Mouse (Mus musculus) hindbrain, postnatal 0 days (tissue): Measurements from ENCODE around the gene Foxp3. TPM values are rescaled to one million over a fixed set of nuclear protein-coding genes. Genes with fewer than 3 reads are reported as not detected.
A peak's percentile ranks its signal among the peaks of the same experiment; 100 is the strongest.

Experiments used
- ATAC-seq: fragments of 200-750 bp; cut with Nextera tagmentation; 2 replicates; pipeline ENCODE4 v1.8.0; 2017; ENCODE audit warnings: mild to moderate bottlenecking, moderate TSS enrichment, moderate library complexity
- DNase-seq: peaks from one replicate; pipeline ENCODE4 v3.0.0-alpha.2; 2015; ENCODE audit warnings: low spot score
- H3K27ac ChIP-seq: fragments of 300-500 bp; sonication (generic); 2 replicates; pipeline ENCODE4 v1.5.1; 2014; ENCODE audit warnings: mild to moderate bottlenecking
- H3K27me3 ChIP-seq: fragments of 300-500 bp; sonication (generic); 2 replicates; pipeline ENCODE4 v1.6.1; 2014; ENCODE audit warnings: low read length, mixed read lengths; ENCODE audit not compliant: insufficient read depth
- H3K36me3 ChIP-seq: fragments of 300-500 bp; sonication (generic); 2 replicates; pipeline ENCODE4 v1.6.1; 2014; ENCODE audit warnings: low read length, mixed read lengths; ENCODE audit not compliant: insufficient read depth
- H3K4me1 ChIP-seq: fragments of 300-500 bp; sonication (generic); 2 replicates; pipeline ENCODE4 v1.6.1; 2014; ENCODE audit warnings: antibody characterized with exemption, low read length, mixed read lengths; ENCODE audit not compliant: insufficient read depth
- H3K4me2 ChIP-seq: fragments of 300-500 bp; sonication (generic); 2 replicates; pipeline ENCODE4 v1.6.1; 2014; ENCODE audit warnings: low read depth, mild to moderate bottlenecking, low read length, moderate library complexity, mixed read lengths
- H3K4me3 ChIP-seq: fragments of 300-500 bp; sonication (generic); 2 replicates; pipeline ENCODE4 v1.5.1; 2014; ENCODE audit warnings: low read length
- H3K9ac ChIP-seq: fragments of 300-500 bp; sonication (generic); replicated peaks from 2 replicates; pipeline ENCODE4 v1.6.1; 2014; ENCODE audit warnings: mild to moderate bottlenecking, low read length, moderate library complexity, mixed read lengths
- H3K9me3 ChIP-seq: fragments of 300-500 bp; sonication (generic); 2 replicates; pipeline ENCODE4 v1.6.1; 2016; ENCODE audit warnings: low read length, mixed read lengths
- CTCF ChIP-seq: IDR thresholded peaks from 2 replicates; pipeline ENCODE4 v1.5.1; 2016; ENCODE audit warnings: antibody characterized with exemption, control low read depth, low read depth
- WGBS: fragments of 180-500 bp; shearing (Covaris S2); extraction: QIAGEN DNeasy Blood & Tissue Kit; methylation state at CpG from one replicate; pipeline ENCODE4 v1.1.7; 2014; 5-methylcytosine and 5-hydroxymethylcytosine counted together
- polyA plus RNA-seq: library from polyadenylated mRNA; unstranded; fragments of >200 nt; fragmentation: Nextera tagmentation; extraction: Ambion mirVana; gene quantifications from 2 replicates; pipeline ENCODE4 v1.2.1, GENCODE M21; 2015
- total RNA-seq: library from RNA; depleted of rRNA; stranded (reverse); fragments of >200 nt; gene quantifications from 2 replicates; pipeline ENCODE4 v1.2.3, GENCODE M21; 2014; rRNA removed

Gene Foxp3
- not detected in 2 replicates for total RNA-seq
- polyA plus RNA-seq = 0.08 and 0.10 TPM in 2 replicates

DNA sequence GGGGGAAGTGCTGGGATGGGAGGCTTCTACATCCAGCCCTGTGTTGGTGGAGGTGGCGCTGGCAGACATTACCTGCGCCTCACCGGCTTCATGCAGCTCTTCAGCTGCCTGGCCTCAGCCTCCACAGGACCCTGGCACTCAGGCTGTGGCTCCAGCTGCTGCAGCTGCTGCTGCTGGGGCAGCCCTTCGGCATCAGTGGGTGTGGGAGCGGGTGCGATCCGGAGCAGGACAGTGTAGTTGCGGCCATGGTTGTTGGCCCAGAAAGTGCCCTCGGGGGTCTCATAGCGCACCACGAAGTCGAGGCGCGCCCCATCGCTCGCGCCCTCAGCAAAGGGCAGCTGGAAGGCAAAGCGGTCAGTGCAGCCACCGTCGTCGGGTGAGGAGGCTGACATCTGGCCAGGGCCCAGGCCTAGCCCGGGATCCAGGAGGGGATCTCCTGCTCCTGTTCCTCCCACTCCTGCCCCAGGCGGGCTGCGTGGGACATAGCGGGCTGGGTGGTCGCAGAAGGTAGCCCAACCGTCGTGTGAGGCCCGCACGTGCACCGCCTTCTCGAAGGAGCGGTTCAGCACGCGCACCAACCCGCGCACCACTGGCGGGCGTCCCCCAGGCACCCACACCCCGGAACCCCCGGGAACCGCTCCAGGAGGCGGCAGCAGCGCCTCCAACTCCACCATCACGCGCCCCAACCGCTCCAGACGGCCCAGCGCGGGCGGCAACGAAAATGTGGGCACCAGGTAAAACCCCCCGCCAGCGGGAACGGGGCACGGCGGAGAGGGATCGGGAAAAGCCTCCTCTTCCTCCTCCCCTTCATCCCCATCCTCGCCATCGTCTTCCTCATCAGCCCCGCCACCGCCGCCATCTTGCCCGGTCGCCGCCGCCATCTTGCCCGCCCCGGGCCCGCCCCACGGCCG, at the start of gene Foxp3:
Foxp3 (plus strand) TSS at position 469 of the 911 bp plus-strand sequence.
- Histone ChIP-seq H3K9ac (peak within 1 kb of the TSS; percentile 66), H3K36me3 (no peaks in the 10 kb centered on the region), H3K27ac (peak within 1 kb of the TSS; percentile 91), H3K27me3 (no peaks in the 10 kb centered on the region), H3K4me3 (peak within 1 kb of the TSS; percentile 50), H3K9me3 (no peaks in the 10 kb centered on the region), H3K4me2 (peak within 1 kb of the TSS; percentile 57), H3K4me1 (no peaks in the 10 kb centered on the region)
- WGBS = 40% methylated on average over 71 of the region's 72 CpGs
- peak; percentile 15 for ATAC-seq
- no peak for TF ChIP-seq CTCF
- peak; percentile 5 for DNase-seq

DNA sequence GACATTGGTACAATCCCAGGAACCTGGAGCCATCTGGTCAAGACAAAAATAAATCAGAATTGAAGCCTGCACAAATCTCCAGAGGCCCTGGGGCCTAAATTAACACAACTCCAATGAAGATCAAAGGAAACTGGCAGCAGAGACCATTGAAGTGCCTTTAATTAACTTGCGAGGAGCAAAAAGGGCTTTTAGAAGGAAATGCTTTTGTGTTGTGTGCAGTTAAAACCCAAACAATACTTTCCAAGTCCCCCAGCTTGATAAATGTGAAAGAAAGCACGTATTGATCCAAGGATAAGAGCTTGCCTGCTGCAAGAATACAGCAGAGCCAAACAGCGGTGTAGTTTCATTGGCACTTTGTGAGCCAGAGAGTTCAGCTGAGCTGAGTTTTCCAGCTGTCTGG, 48.5 kb upstream of the Foxp3 start:
- no peaks in the 10 kb centered on the region for H3K27me3 ChIP-seq
- no peak for TF ChIP-seq CTCF
- H3K4me3 ChIP-seq = no peak overlapping the region
- H3K4me1 ChIP-seq = no peaks in the 10 kb centered on the region
- no peak overlapping the region for H3K4me2 ChIP-seq
- 38% methylated on average over 3 of the region's 3 CpGs for WGBS
- no peak overlapping the region for H3K27ac ChIP-seq
- DNase-seq (no peak), ATAC-seq (no peak)
- H3K9ac ChIP-seq = no peak overlapping the region
- no peaks in the 10 kb centered on the region for H3K9me3 ChIP-seq
- H3K36me3 ChIP-seq = no peaks in the 10 kb centered on the region

DNA sequence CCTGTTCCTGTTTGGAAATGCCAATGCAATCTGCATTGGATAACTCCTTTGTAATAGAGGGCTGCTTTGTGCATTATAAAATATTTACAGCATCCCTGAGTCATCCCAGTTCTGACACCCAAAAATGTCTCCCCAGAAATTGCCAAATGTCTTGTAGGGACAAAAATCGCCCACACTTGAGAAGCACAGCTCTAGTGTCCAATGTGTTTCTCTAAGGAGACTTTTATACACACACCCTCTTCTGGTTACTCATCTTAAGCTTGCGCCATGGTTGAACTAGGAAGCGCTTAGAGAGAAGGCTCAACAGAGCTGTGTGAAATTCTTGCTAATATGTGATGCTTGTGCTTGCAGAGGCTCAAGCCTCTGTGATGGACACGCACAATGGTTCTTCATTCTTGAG, 20.0 kb upstream of the Foxp3 start:
- no peak overlapping the region for H3K27ac ChIP-seq
- no peaks in the 10 kb centered on the region for H3K9me3 ChIP-seq
- no peak overlapping the region for H3K9ac ChIP-seq
- ATAC-seq = no peak
- no peak overlapping the region for H3K4me3 ChIP-seq
- H3K4me2 ChIP-seq = no peak overlapping the region
- H3K36me3 ChIP-seq = no peaks in the 10 kb centered on the region
- no peak for DNase-seq
- TF ChIP-seq CTCF = no peak
- H3K4me1 ChIP-seq = no peaks in the 10 kb centered on the region
- 89% methylated on average over 4 of the region's 4 CpGs for WGBS
- no peaks in the 10 kb centered on the region for H3K27me3 ChIP-seq

DNA sequence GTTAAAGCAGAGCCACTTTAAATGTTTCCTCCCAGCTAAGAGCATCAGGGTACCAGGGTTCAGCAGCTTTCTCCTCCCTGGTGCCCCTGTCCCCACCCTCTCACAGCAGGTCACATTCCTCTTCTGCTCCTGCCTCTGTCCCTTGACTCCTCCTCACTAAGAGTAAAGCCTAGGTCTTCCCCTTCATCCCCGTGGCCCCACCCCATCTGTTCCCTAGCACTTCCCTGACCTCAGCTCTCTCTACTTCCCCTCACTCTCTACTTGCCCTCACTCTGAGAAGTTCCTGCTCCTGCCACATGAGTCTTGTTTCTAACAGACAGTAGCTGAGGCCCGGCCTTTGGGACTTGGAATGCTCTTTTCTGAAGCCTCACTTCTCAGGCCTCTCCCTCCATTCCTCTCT, 10.4 kb upstream of the Foxp3 start:
- no peaks in the 10 kb centered on the region for H3K9me3 ChIP-seq
- WGBS = 37% methylated on average over 2 of the region's 2 CpGs
- TF ChIP-seq CTCF = no peak

DNA sequence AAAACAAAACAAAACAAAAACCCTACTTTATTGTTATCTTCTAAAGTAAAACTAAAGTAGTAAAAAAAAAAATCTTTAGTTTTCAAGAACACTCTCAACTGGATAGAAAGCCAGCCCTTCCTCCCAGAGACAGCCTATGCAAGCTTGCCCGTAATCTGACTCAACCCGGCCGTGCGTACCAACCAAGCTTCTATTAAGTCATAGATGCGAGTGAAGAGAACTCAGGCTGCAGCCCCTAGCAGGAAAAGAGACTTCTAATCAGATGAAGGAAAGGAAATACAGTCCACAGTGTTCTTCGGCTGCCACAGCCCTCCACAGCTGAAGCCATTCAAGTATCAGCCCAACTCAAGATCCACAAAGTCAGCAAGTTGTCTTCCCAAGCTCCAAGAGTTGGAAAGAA, 7.1 kb upstream of the Foxp3 start:
- no peak overlapping the region for H3K9ac ChIP-seq
- no peak for TF ChIP-seq CTCF
- H3K27ac ChIP-seq = no peak overlapping the region
- 91% methylated on average over 6 of the region's 6 CpGs for WGBS
- H3K4me2 ChIP-seq = no peak overlapping the region
- no peaks in the 10 kb centered on the region for H3K9me3 ChIP-seq
- no peaks in the 10 kb centered on the region for H3K36me3 ChIP-seq
- ATAC-seq (no peak), DNase-seq (no peak)
- H3K27me3 ChIP-seq = no peaks in the 10 kb centered on the region
- H3K4me3 ChIP-seq = no peak overlapping the region
- H3K4me1 ChIP-seq = no peaks in the 10 kb centered on the region

More for the DNA sequence above, 10.4 kb upstream of the Foxp3 start:
- Histone ChIP-seq H3K27me3 (no peaks in the 10 kb centered on the region), H3K9ac (no peak overlapping the region), H3K4me2 (no peak overlapping the region), H3K4me3 (no peak overlapping the region), H3K36me3 (no peaks in the 10 kb centered on the region; the same call in 1 of the 2 replicates), H3K27ac (no peak overlapping the region), H3K4me1 (no peaks in the 10 kb centered on the region)
- ATAC-seq = no peak
- no peak for DNase-seq

DNA sequence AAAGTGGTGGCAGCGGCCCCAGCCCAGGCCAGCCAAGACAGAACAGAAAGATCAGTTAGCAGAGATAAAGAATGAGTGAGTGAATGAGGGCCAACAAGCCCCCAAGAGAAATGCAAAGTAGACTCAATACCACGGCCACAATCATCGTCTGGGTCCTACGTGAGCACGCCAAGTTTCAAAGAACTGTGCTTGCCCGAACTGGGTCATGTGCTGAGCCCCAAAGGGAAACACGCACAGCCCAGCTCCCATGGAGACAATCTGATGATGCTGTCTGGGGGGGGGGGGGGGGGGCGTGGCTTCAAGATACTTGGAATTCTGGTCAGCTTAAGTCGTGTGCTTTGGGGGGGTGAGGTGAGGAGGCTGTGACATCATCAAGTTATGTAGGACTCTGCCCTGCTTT, 6.0 kb upstream of the Foxp3 start:
- Histone ChIP-seq H3K4me3 (no peak overlapping the region), H3K4me2 (no peak overlapping the region), H3K9me3 (no peaks in the 10 kb centered on the region), H3K27me3 (no peaks in the 10 kb centered on the region), H3K27ac (no peak overlapping the region), H3K9ac (no peak overlapping the region), H3K4me1 (no peaks in the 10 kb centered on the region), H3K36me3 (no peaks in the 10 kb centered on the region)
- TF ChIP-seq CTCF = no peak
- DNase-seq (no peak), ATAC-seq (no peak)
- WGBS = 66% methylated on average over 8 of the region's 9 CpGs

DNA sequence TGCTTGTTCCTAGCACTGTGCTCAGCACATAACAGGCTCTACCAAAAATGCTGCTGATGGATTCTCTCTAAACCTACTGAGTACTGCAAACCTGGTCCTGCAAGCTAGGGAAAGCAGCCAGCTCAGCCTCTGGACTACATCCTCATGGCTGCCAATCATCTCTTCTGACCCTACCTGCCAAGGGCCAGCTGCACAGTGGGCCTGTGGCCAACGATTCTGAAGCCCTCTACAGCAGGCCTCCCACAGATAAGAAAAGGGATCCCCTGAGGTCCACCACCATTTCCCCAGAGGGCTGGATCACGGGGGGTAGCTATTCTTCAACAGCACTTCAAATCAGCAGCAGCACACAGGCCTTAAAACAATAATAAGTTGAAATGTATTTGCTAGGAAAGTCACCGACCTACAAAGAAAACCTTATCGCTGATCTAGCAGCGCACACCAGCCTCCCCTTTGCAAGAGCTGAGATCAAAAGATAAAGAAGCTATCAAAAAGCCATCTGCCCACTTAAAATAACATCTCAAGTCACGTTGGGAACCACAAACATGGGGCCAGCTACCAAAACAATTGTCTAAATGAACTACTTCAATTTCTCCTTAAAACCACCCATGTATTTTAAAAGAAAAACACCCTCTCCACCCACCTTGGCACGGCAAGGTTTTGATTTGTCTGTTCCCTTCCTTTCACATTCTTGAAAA, 2.8 kb upstream of the Foxp3 start:
- WGBS = 60% methylated on average over 7 of the region's 7 CpGs
- no peak overlapping the region for H3K4me3 ChIP-seq
- H3K4me1 ChIP-seq = no peaks in the 10 kb centered on the region
- H3K36me3 ChIP-seq = no peaks in the 10 kb centered on the region
- no peak overlapping the region for H3K9ac ChIP-seq
- ATAC-seq (no peak), DNase-seq (no peak)
- no peak overlapping the region for H3K27ac ChIP-seq
- H3K27me3 ChIP-seq = no peaks in the 10 kb centered on the region
- no peak for TF ChIP-seq CTCF
- no peaks in the 10 kb centered on the region for H3K9me3 ChIP-seq
- H3K4me2 ChIP-seq = no peak overlapping the region
